Mouse (Mus musculus) limb, embryonic 12.5 days (tissue): ENCODE data around the gene Grin3b. TPM values are rescaled to one million over a fixed set of nuclear protein-coding genes. Genes with fewer than 3 reads are reported as not detected.

Source experiments
- ATAC-seq: fragments of 200-750 bp; cut with Nextera tagmentation; 2 replicates; pipeline ENCODE4 v1.8.0; 2017; ENCODE audit warnings: low read depth, moderate TSS enrichment; ENCODE audit not compliant: insufficient number of reproducible peaks, insufficient read depth, low FRiP score, low TSS enrichment
- H3K27ac ChIP-seq: fragments of 300-500 bp; sonication (generic); 2 replicates; pipeline ENCODE4 v1.5.1; 2016; ENCODE audit warnings: mild to moderate bottlenecking, moderate library complexity
- H3K27me3 ChIP-seq: fragments of 300-500 bp; sonication (generic); 2 replicates; pipeline ENCODE4 v1.6.1; 2016; ENCODE audit warnings: mild to moderate bottlenecking, moderate library complexity
- H3K36me3 ChIP-seq: fragments of 300-500 bp; sonication (generic); 2 replicates; pipeline ENCODE4 v1.6.1; 2016; ENCODE audit warnings: mild to moderate bottlenecking, moderate library complexity
- H3K4me1 ChIP-seq: fragments of 300-500 bp; sonication (generic); replicated peaks from 2 replicates; pipeline ENCODE4 v1.6.1; 2016
- H3K4me2 ChIP-seq: fragments of 300-500 bp; sonication (generic); 2 replicates; pipeline ENCODE4 v1.6.1; 2016; ENCODE audit warnings: mild to moderate bottlenecking, moderate library complexity
- H3K4me3 ChIP-seq: fragments of 300-500 bp; sonication (generic); replicated peaks from 2 replicates; pipeline ENCODE4 v1.5.1; 2016; ENCODE audit warnings: mild to moderate bottlenecking
- H3K9ac ChIP-seq: fragments of 300-500 bp; sonication (generic); replicated peaks from 2 replicates; pipeline ENCODE4 v1.6.1; 2016; ENCODE audit warnings: mild to moderate bottlenecking, moderate library complexity
- H3K9me3 ChIP-seq: fragments of 300-500 bp; sonication (generic); 2 replicates; pipeline ENCODE4 v1.6.1; 2016; ENCODE audit warnings: mild to moderate bottlenecking, moderate library complexity
- WGBS: fragments of 180-500 bp; shearing (Covaris S2); methylation state at CpG from one replicate; pipeline ENCODE4 v1.1.7; 2016; 5-methylcytosine and 5-hydroxymethylcytosine counted together
- polyA plus RNA-seq: library from polyadenylated mRNA; unstranded; fragments of >200 nt; fragmentation: Nextera tagmentation; extraction: Ambion mirVana; gene quantifications from 2 replicates; pipeline ENCODE4 v1.2.1, GENCODE M21; 2016

The Grin3b gene
- polyA plus RNA-seq, 1 experiment from 2014 or later: 0.54 TPM

DNA sequence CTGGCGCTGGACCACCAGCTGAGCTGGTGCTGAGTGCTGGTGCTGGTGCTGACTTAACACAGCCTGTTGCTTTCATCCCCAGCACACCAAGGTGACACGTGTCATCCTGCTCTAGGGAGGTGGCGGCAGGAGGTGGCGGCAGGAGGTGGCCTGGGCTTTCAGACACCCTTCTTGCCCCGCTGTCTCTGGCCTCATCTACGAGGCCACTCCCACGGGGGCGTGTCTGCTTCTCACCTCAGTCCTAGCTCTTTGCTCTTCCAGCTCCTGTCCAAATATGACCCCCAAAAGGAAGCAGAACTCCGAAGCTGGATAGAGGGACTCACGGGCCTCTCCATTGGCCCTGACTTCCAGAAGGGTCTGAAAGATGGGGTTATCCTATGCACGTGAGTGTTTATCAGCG lies 20.6 kb downstream of the Grin3b start:
- ATAC-seq: no peak
- Histone ChIP-seq H3K27me3 (0 out of 2 replicates have a peak, but pooled peaks cover 3% of the 10 kb centered on the region), H3K4me2 (0 out of 2 replicates have a peak overlapping the region, but pooled peaks have one; percentile 8)

DNA sequence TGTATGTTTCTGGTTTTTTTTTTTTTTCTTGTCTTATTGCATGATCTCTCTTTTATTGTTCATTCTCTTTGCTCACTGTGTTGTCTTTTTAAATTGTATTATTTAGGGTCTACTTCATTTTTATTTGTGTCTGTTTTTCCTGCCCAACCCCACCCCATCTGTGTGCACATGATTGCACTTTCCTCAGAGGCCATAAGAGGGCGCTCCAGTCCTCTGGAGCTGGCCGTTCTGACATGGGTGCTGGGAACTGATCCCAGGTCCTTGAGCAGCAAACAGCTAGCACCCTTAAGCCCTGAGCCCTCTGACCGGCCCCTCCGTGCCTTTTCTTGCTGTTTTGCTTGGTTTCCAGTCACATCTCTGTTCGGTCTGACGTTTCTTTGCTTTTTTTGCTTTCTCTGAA lies 21.0 kb downstream of the Grin3b start:
- WGBS: 84% methylated on average over 6 of the region's 6 CpGs
- Histone ChIP-seq H3K27ac (no peak overlapping the region), H3K36me3 (peaks cover 44% of the 10 kb centered on the region), H3K9me3 (0 out of 2 replicates have a peak, but pooled peaks cover 12% of the 10 kb centered on the region), H3K4me3 (no peak overlapping the region), H3K4me1 (peaks cover 35% of the 10 kb centered on the region), H3K4me2 (no peak overlapping the region), H3K9ac (no peak overlapping the region), H3K27me3 (0 out of 2 replicates have a peak, but pooled peaks cover 3% of the 10 kb centered on the region)
- no peak for ATAC-seq

More for the DNA sequence above, 20.6 kb downstream of the Grin3b start:
- 67% methylated on average over 12 of the region's 12 CpGs for WGBS
- Histone ChIP-seq H3K9me3 (0 out of 2 replicates have a peak, but pooled peaks cover 12% of the 10 kb centered on the region), H3K4me1 (peaks cover 40% of the 10 kb centered on the region), H3K4me3 (no peak overlapping the region), H3K36me3 (peaks cover 44% of the 10 kb centered on the region), H3K27ac (no peak overlapping the region), H3K9ac (no peak overlapping the region)

- peaks cover 44% of the 10 kb centered on the region for H3K36me3 ChIP-seq
- H3K9me3 ChIP-seq: 0 out of 2 replicates have a peak, but pooled peaks cover 12% of the 10 kb centered on the region
- H3K4me3 ChIP-seq: no peak overlapping the region
- no peak overlapping the region for H3K4me2 ChIP-seq
- no peak overlapping the region for H3K9ac ChIP-seq
- no peak for ATAC-seq
- no peak overlapping the region for H3K27ac ChIP-seq
- 91% methylated on average over 16 of the region's 16 CpGs for WGBS
- peaks cover 20% of the 10 kb centered on the region for H3K27me3 ChIP-seq
- peaks cover 23% of the 10 kb centered on the region for H3K4me1 ChIP-seq
Observed at GRCm38 (mm10) chr10:79994397-79995115, 24.0 kb downstream of the Grin3b start.

DNA sequence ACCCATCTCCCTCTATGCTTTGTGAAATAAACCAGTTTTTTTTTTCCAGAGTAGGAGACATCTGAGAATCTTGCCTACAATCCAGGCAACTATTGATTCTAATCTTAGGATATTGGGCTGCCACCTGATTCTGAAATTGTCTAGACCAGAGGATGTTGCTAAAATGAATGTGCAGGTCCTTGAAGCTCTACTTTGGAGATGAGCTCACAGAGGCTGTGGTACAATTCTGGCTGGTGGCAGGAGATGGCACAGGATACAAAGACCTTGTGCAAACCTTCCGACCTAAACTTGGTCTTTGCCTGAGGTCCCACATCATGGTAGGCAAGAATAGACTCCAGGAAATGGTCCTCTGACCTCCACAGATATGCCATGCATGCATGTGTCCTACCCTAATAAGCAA lies 25.1 kb downstream of the Grin3b start:
- ATAC-seq: no peak
- peaks cover 15% of the 10 kb centered on the region for H3K4me1 ChIP-seq
- 0 out of 2 replicates have a peak, but pooled peaks cover 12% of the 10 kb centered on the region for H3K9me3 ChIP-seq
- H3K36me3 ChIP-seq: peaks cover 44% of the 10 kb centered on the region
- WGBS: 75% methylated on average over 1 of the region's 1 CpGs
- H3K27me3 ChIP-seq: peaks cover 29% of the 10 kb centered on the region
- H3K9ac ChIP-seq: no peak overlapping the region
- H3K4me2 ChIP-seq: peak overlapping the region; percentile 88; the same call in 1 of the 2 replicates
- H3K27ac ChIP-seq: no peak overlapping the region
- no peak overlapping the region for H3K4me3 ChIP-seq

- Histone ChIP-seq H3K4me3 (peak within 1 kb of the TSS; percentile 49), H3K27me3 (peaks cover 37% of the 10 kb centered on the region), H3K36me3 (peaks cover 35% of the 10 kb centered on the region), H3K4me2 (peak within 1 kb of the TSS; percentile 88), H3K27ac (peak within 1 kb of the TSS; percentile 47), H3K4me1 (peaks cover 15% of the 10 kb centered on the region), H3K9me3 (0 out of 2 replicates have a peak, but pooled peaks cover 4% of the 10 kb centered on the region), H3K9ac (peak within 1 kb of the TSS; percentile 56)
- under 1% methylated on average over 34 of the region's 34 CpGs for WGBS
- peak; percentile 81 for ATAC-seq
Observed at GRCm38 (mm10) chr10:79996272-79997033, 25.9 kb downstream of the Grin3b start, which contains the start of gene Abca7. Abca7 (plus strand) TSS chr10:79996494.

DNA sequence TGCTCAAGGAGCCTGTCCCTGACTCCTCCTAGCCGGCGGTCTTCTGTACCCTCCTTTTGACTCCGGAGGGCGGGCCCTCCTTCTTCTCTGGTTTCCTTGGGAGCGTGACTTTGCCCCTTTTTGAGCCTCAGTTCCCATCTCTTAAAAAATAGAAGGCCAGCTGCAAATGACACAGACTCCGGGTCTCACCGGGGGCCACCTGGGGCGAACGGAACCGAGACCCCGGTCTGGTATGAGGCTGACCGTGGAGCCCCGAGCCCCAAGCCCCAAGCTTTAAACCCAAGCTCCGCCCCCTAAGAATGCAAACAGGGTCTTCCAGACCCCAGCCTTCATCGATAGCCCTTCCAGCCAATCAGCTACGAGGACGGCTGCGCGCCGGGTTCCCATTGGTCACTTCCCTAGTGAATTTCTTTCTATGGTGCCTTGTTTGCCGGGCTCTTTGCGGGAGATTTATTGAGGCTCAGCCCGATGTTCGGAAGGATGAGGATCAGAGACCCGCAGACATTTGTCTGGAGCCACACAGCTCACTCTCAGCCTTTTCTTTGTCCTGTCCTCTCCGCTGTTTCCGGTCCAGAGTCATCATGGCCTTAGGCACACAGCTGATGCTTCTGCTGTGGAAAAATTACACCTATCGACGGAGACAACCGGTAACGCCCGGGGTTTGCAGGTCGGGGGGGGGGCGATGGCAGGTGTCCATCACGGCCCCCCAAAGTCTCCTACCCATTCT lies 26.7 kb downstream of the Grin3b start:
- Histone ChIP-seq H3K9ac (0 out of 2 replicates have a peak overlapping the region, but pooled peaks have one; percentile 56), H3K4me3 (peak overlapping the region; percentile 49), H3K4me1 (peaks cover 15% of the 10 kb centered on the region), H3K4me2 (peak overlapping the region; percentile 88), H3K9me3 (no peaks in the 10 kb centered on the region), H3K27me3 (peaks cover 44% of the 10 kb centered on the region), H3K27ac (peak overlapping the region; percentile 47; the same call in 1 of the 2 replicates), H3K36me3 (peaks cover 28% of the 10 kb centered on the region)
- 1% methylated on average over 35 of the region's 35 CpGs for WGBS
- peak; percentile 56 for ATAC-seq

- no peaks in the 10 kb centered on the region for H3K9me3 ChIP-seq
- H3K27ac ChIP-seq: no peak overlapping the region
- peaks cover 17% of the 10 kb centered on the region for H3K4me1 ChIP-seq
- peaks cover 22% of the 10 kb centered on the region for H3K36me3 ChIP-seq
- H3K27me3 ChIP-seq: peaks cover 51% of the 10 kb centered on the region
- WGBS: 6% methylated on average over 15 of the region's 15 CpGs
- H3K4me3 ChIP-seq: peak overlapping the region; percentile 49
- no peak for ATAC-seq
- peak overlapping the region; percentile 47; the same call in 1 of the 2 replicates for H3K9ac ChIP-seq
- peak overlapping the region; percentile 88 for H3K4me2 ChIP-seq
Observed at GRCm38 (mm10) chr10:79997819-79998218, 27.3 kb downstream of the Grin3b start.

DNA sequence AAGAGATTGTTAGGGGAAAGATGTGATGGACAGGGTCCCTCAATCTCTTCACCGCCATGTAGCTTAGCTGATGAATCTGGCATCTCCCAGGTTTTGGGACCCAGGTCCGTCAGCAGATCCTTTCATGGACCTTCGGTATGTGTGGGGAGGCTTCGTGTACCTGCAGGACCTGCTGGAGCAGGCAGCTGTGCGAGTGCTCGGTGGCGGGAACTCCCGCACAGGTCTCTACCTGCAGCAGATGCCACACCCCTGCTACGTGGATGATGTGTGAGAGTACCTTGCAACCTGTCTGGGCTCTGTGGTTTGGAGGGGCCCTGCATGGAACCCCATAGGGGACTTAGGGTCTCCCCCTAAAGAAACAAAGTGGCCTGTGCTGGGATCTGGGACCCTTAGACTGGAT lies 31.4 kb downstream of the Grin3b start:
- Histone ChIP-seq H3K4me1 (peaks cover 20% of the 10 kb centered on the region), H3K27me3 (peaks cover 67% of the 10 kb centered on the region), H3K4me2 (no peak overlapping the region), H3K36me3 (no peaks in the 10 kb centered on the region), H3K9ac (no peak overlapping the region), H3K4me3 (no peak overlapping the region), H3K27ac (no peak overlapping the region), H3K9me3 (no peaks in the 10 kb centered on the region)
- WGBS: 75% methylated on average over 9 of the region's 9 CpGs
- ATAC-seq: no peak

- 27% methylated on average over 21 of the region's 21 CpGs for WGBS
- H3K9ac ChIP-seq: no peak overlapping the region
- peaks cover 13% of the 10 kb centered on the region for H3K4me1 ChIP-seq
- no peaks in the 10 kb centered on the region for H3K9me3 ChIP-seq
- ATAC-seq: no peak
- H3K4me2 ChIP-seq: no peak overlapping the region
- H3K27me3 ChIP-seq: peaks cover 64% of the 10 kb centered on the region
- H3K36me3 ChIP-seq: no peaks in the 10 kb centered on the region
- no peak overlapping the region for H3K27ac ChIP-seq
- H3K4me3 ChIP-seq: no peak overlapping the region
Observed at GRCm38 (mm10) chr10:80002829-80003228, 32.3 kb downstream of the Grin3b start.

DNA sequence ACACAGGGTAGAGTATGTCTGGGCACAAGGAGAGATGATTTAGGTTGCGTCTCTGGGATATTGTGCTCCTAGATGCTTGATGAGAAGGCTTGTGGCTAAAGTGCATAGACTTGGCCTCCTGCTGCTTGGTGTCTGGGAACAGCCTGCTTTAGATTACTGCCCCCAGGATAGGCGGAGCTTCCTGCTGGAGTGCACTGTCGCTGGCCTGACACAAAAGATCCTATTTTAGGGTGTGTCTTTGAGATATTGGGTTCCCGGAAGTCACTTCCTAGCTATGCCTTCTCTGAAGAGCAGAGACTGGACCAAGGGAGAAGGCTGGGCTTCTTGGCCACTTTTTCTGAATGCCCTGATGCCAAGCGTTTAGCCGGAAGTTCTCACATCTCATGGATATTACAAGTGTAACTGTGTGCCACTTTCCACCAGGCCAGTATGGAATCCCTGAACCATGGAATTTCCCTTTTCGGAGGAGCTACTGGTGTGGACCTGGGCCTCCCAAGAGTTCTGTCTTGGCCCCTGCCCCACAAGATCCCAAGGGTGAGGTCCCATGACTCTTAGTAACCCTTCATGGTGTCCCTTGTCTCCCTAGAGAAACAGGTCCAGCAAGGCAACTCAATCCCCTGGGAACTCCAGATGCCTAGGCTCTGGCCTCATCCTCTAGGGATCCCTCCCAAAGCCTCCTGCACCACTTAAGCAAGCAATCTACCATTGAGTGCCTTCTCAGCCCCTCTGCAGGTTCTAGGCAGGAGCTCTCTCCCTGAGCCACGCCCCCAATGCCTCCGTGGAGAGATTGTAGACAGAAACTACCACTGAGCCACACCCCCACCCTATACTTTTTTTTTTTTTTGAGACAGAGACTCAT lies 33.1 kb downstream of the Grin3b start:
- WGBS: 65% methylated on average over 9 of the region's 9 CpGs
- peaks cover 56% of the 10 kb centered on the region for H3K27me3 ChIP-seq
- peaks cover 8% of the 10 kb centered on the region for H3K4me1 ChIP-seq
- no peak for ATAC-seq
- no peaks in the 10 kb centered on the region for H3K9me3 ChIP-seq
- no peak overlapping the region for H3K4me2 ChIP-seq
- no peak overlapping the region for H3K4me3 ChIP-seq
- no peak overlapping the region for H3K9ac ChIP-seq
- H3K36me3 ChIP-seq: no peaks in the 10 kb centered on the region
- no peak overlapping the region for H3K27ac ChIP-seq
